Mouse (Mus musculus): ENCODE results near the gene Med11.

GRCm38 (mm10) chr11:70472716-70473115, 21.0 kb downstream of the Med11 start:
- no peak for TF ChIP-seq CTCF (IDR thresholded peaks at IDR 0.05; ENCODE audit: extremely low read depth, insufficient read depth, low read length)
- no peak for TF ChIP-seq POLR2A (IDR thresholded peaks at IDR 0.05; ENCODE audit: extremely low read depth, insufficient read depth, low read length)
